In genomic region chr6:136221894-136222293, GRCm38 (mm10) we compare ENCODE assay signal across 20 mouse cellular contexts. TPM values are rescaled to one million over a fixed set of nuclear protein-coding genes. Genes with fewer than 3 reads are reported as not detected.
"Had no signal": no experiment of that assay in that cellular context is flagged by ENCODE, and none has a peak within 500 bp of the region (broad histone marks: within the 10 kb centered on the region; RNA-seq: fewer than 3 reads in every experiment).

No protein-coding gene starts in this region.

- DNase-seq: liver, postnatal 0 days; lung, adult 2 months; lung, postnatal 14 days; lung, postnatal 36 days; retina, postnatal 1 day; right cerebral cortex, postnatal 25 days; right cerebral cortex, postnatal 4 days; spleen, adult 18-20 months; thymus, adult 18-20 months; thymus, postnatal 14 days; thymus, postnatal 36 days had no signal

- H3K27ac ChIP-seq: lung, embryonic 15.5 days; macrophage; midbrain, embryonic 13.5 days; midbrain, embryonic 15.5 days; neural tube, embryonic 12.5 days had no signal

- H3K4me3 ChIP-seq: lung, embryonic 15.5 days; megakaryocyte, embryonic 14.5 days; midbrain, embryonic 13.5 days; midbrain, embryonic 15.5 days; neural tube, embryonic 12.5 days had no signal

- ATAC-seq: liver, postnatal 0 days; lung, postnatal 0 days; midbrain, embryonic 13.5 days; midbrain, embryonic 15.5 days had no signal

RNA-seq across cellular contexts. Expression of gene Grin2b, which starts 48.6 kb away (rescaled TPM):
- total RNA-seq: megakaryocyte progenitor cell, adult 5-6 weeks; neutrophil, adult 5-6 weeks had no signal
